Mouse (Mus musculus) liver, embryonic 15.5 days (tissue): ENCODE measurements at regions not wholly inside any gene's neighbourhood (a gene's known extent, or its start where the extent isn't known, plus 50 kb on each side); places are given as distances from the start of the nearest gene placed in this dataset.
A peak's percentile ranks its signal among the peaks of the same experiment; 100 is the strongest.

Experiments used
- ATAC-seq: fragments of 200-750 bp; cut with Nextera tagmentation; 2 replicates; pipeline ENCODE4 v1.8.0; 2017; ENCODE audit warnings: moderate number of reproducible peaks, mild to moderate bottlenecking, moderate library complexity; ENCODE audit not compliant: insufficient read depth
- H3K27ac ChIP-seq: fragments of 300-500 bp; sonication (generic); replicated peaks from 2 replicates; pipeline ENCODE4 v1.5.1; 2015; ENCODE audit warnings: mild to moderate bottlenecking, inconsistent platforms
- H3K27me3 ChIP-seq: fragments of 300-500 bp; sonication (generic); 2 replicates; pipeline ENCODE4 v1.6.1; 2015; ENCODE audit warnings: mild to moderate bottlenecking, inconsistent platforms
- H3K36me3 ChIP-seq: fragments of 300-500 bp; sonication (generic); replicated peaks from 2 replicates; pipeline ENCODE4 v1.6.1; 2015; ENCODE audit warnings: moderate library complexity, mild to moderate bottlenecking, inconsistent platforms
- H3K4me1 ChIP-seq: fragments of 300-500 bp; sonication (generic); replicated peaks from 2 replicates; pipeline ENCODE4 v1.6.1; 2015; ENCODE audit warnings: inconsistent platforms
- H3K4me2 ChIP-seq: fragments of 300-500 bp; sonication (generic); 2 replicates; pipeline ENCODE4 v1.6.1; 2015; ENCODE audit warnings: moderate library complexity, mild to moderate bottlenecking, inconsistent platforms
- H3K4me3 ChIP-seq: fragments of 300-500 bp; sonication (generic); replicated peaks from 2 replicates; pipeline ENCODE4 v1.5.1; 2015; ENCODE audit warnings: mild to moderate bottlenecking, inconsistent platforms
- H3K9ac ChIP-seq: fragments of 300-500 bp; sonication (generic); 2 replicates; pipeline ENCODE4 v1.6.1; 2015; ENCODE audit warnings: moderate library complexity, mild to moderate bottlenecking, inconsistent platforms
- H3K9me3 ChIP-seq: fragments of 300-500 bp; sonication (generic); replicated peaks from 2 replicates; pipeline ENCODE4 v1.6.1; 2016; ENCODE audit warnings: inconsistent platforms
- WGBS: fragments of 180-500 bp; shearing (Covaris S2); methylation state at CpG from one replicate; pipeline ENCODE4 v1.1.7; 2015; ENCODE audit warnings: mixed read lengths; ENCODE audit not compliant: insufficient replicate concordance; 5-methylcytosine and 5-hydroxymethylcytosine counted together

- Histone ChIP-seq H3K9ac (no peak overlapping the region), H3K27me3 (no peaks in the 10 kb centered on the region), H3K4me3 (no peak overlapping the region), H3K27ac (no peak overlapping the region), H3K4me1 (no peaks in the 10 kb centered on the region), H3K9me3 (no peaks in the 10 kb centered on the region), H3K36me3 (no peaks in the 10 kb centered on the region), H3K4me2 (no peak overlapping the region)
- ATAC-seq = peak; percentile 15; the same call in 1 of the 2 replicates
- WGBS = 22% methylated on average over 6 of the region's 6 CpGs
Measured at GRCm38 (mm10) chr9:101552789-101553188, 301.2 kb upstream of the Ppp2r3a start.

GRCm38 (mm10) chr9:101551256-101551655 lies 299.7 kb upstream of the Ppp2r3a start:
- H3K27me3 ChIP-seq = no peaks in the 10 kb centered on the region
- no peak overlapping the region for H3K4me3 ChIP-seq

GRCm38 (mm10) chr9:101546213-101546832 lies 294.7 kb upstream of the Ppp2r3a start:
- Histone ChIP-seq H3K4me1 (no peaks in the 10 kb centered on the region), H3K9ac (no peak overlapping the region), H3K9me3 (no peaks in the 10 kb centered on the region), H3K4me2 (no peak overlapping the region), H3K27ac (no peak overlapping the region), H3K36me3 (no peaks in the 10 kb centered on the region), H3K4me3 (no peak overlapping the region), H3K27me3 (no peaks in the 10 kb centered on the region)
- WGBS = 35% methylated on average over 10 of the region's 10 CpGs
- no peak for ATAC-seq

More at GRCm38 (mm10) chr9:101551256-101551655, 299.7 kb upstream of the Ppp2r3a start:
- Histone ChIP-seq H3K36me3 (no peaks in the 10 kb centered on the region), H3K4me1 (no peaks in the 10 kb centered on the region), H3K4me2 (no peak overlapping the region), H3K27ac (no peak overlapping the region), H3K9ac (no peak overlapping the region), H3K9me3 (no peaks in the 10 kb centered on the region)
- ATAC-seq = no peak
- 34% methylated on average over 3 of the region's 3 CpGs for WGBS

GRCm38 (mm10) chr9:101518137-101518536 lies 266.5 kb upstream of the Ppp2r3a start:
- Histone ChIP-seq H3K9ac (no peak overlapping the region), H3K27ac (no peak overlapping the region), H3K4me3 (no peak overlapping the region)

GRCm38 (mm10) chr9:101510807-101511206 lies 259.2 kb upstream of the Ppp2r3a start:
- no peak overlapping the region for H3K4me3 ChIP-seq
- no peak overlapping the region for H3K4me2 ChIP-seq
- H3K9ac ChIP-seq = no peak overlapping the region
- 61% methylated on average over 3 of the region's 3 CpGs for WGBS
- no peak for ATAC-seq
- H3K27me3 ChIP-seq = no peaks in the 10 kb centered on the region
- no peaks in the 10 kb centered on the region for H3K9me3 ChIP-seq
- no peaks in the 10 kb centered on the region for H3K36me3 ChIP-seq
- H3K27ac ChIP-seq = no peak overlapping the region
- no peaks in the 10 kb centered on the region for H3K4me1 ChIP-seq

More at GRCm38 (mm10) chr9:101518137-101518536, 266.5 kb upstream of the Ppp2r3a start:
- Histone ChIP-seq H3K4me2 (no peak overlapping the region), H3K4me1 (no peaks in the 10 kb centered on the region), H3K36me3 (no peaks in the 10 kb centered on the region), H3K9me3 (no peaks in the 10 kb centered on the region), H3K27me3 (no peaks in the 10 kb centered on the region)
- 40% methylated on average over 7 of the region's 7 CpGs for WGBS
- ATAC-seq = no peak

GRCm38 (mm10) chr9:101509196-101509595 lies 257.6 kb upstream of the Ppp2r3a start:
- Histone ChIP-seq H3K4me3 (no peak overlapping the region), H3K4me2 (no peak overlapping the region), H3K27ac (no peak overlapping the region), H3K27me3 (no peaks in the 10 kb centered on the region), H3K9ac (no peak overlapping the region), H3K9me3 (no peaks in the 10 kb centered on the region), H3K36me3 (no peaks in the 10 kb centered on the region), H3K4me1 (no peaks in the 10 kb centered on the region)
- 61% methylated on average over 9 of the region's 9 CpGs for WGBS
- no peak for ATAC-seq

- H3K9ac ChIP-seq = no peak overlapping the region
- WGBS = 59% methylated on average over 6 of the region's 6 CpGs
- H3K4me3 ChIP-seq = no peak overlapping the region
- H3K4me2 ChIP-seq = no peak overlapping the region
- H3K4me1 ChIP-seq = no peaks in the 10 kb centered on the region
- no peaks in the 10 kb centered on the region for H3K9me3 ChIP-seq
- H3K27ac ChIP-seq = no peak overlapping the region
- ATAC-seq = 0 out of 2 replicates have a peak, but pooled peaks have one; percentile 44
- H3K36me3 ChIP-seq = no peaks in the 10 kb centered on the region
- no peaks in the 10 kb centered on the region for H3K27me3 ChIP-seq
Measured at GRCm38 (mm10) chr9:101507023-101507690, 255.6 kb upstream of the Ppp2r3a start.

- no peak overlapping the region for H3K27ac ChIP-seq
- peak; percentile 56; the same call in 1 of the 2 replicates for ATAC-seq
- no peak overlapping the region for H3K4me2 ChIP-seq
- no peak overlapping the region for H3K4me3 ChIP-seq
- no peaks in the 10 kb centered on the region for H3K9me3 ChIP-seq
- H3K9ac ChIP-seq = no peak overlapping the region
- no peaks in the 10 kb centered on the region for H3K27me3 ChIP-seq
- no peaks in the 10 kb centered on the region for H3K36me3 ChIP-seq
- H3K4me1 ChIP-seq = no peaks in the 10 kb centered on the region
- WGBS = 46% methylated on average over 16 of the region's 16 CpGs
Measured at GRCm38 (mm10) chr9:101501706-101502465, 250.3 kb upstream of the Ppp2r3a start.

- no peak overlapping the region for H3K4me2 ChIP-seq
- WGBS = 56% methylated on average over 3 of the region's 3 CpGs
- no peaks in the 10 kb centered on the region for H3K36me3 ChIP-seq
- H3K9ac ChIP-seq = no peak overlapping the region
- no peak overlapping the region for H3K27ac ChIP-seq
- H3K9me3 ChIP-seq = no peaks in the 10 kb centered on the region
- H3K27me3 ChIP-seq = no peaks in the 10 kb centered on the region
- ATAC-seq = no peak
- no peak overlapping the region for H3K4me3 ChIP-seq
- no peaks in the 10 kb centered on the region for H3K4me1 ChIP-seq
Measured at GRCm38 (mm10) chr9:101501036-101501435, 249.4 kb upstream of the Ppp2r3a start.

GRCm38 (mm10) chr9:101498721-101499120 lies 247.1 kb upstream of the Ppp2r3a start:
- H3K4me1 ChIP-seq = no peaks in the 10 kb centered on the region
- no peak for ATAC-seq
- no peak overlapping the region for H3K4me3 ChIP-seq
- 58% methylated on average over 5 of the region's 5 CpGs for WGBS
- H3K27ac ChIP-seq = no peak overlapping the region
- H3K9ac ChIP-seq = no peak overlapping the region
- H3K4me2 ChIP-seq = no peak overlapping the region
- no peaks in the 10 kb centered on the region for H3K27me3 ChIP-seq
- no peaks in the 10 kb centered on the region for H3K36me3 ChIP-seq
- no peaks in the 10 kb centered on the region for H3K9me3 ChIP-seq

- ATAC-seq = no peak
- Histone ChIP-seq H3K27me3 (no peaks in the 10 kb centered on the region), H3K9me3 (no peaks in the 10 kb centered on the region), H3K36me3 (no peaks in the 10 kb centered on the region), H3K4me2 (no peak overlapping the region), H3K4me3 (no peak overlapping the region), H3K4me1 (no peaks in the 10 kb centered on the region), H3K9ac (no peak overlapping the region), H3K27ac (no peak overlapping the region)
- 69% methylated on average over 6 of the region's 6 CpGs for WGBS
Measured at GRCm38 (mm10) chr9:101495768-101496167, 244.2 kb upstream of the Ppp2r3a start.
